9 mouse cellular contexts compared by ENCODE assay signal in the genomic region with DNA sequence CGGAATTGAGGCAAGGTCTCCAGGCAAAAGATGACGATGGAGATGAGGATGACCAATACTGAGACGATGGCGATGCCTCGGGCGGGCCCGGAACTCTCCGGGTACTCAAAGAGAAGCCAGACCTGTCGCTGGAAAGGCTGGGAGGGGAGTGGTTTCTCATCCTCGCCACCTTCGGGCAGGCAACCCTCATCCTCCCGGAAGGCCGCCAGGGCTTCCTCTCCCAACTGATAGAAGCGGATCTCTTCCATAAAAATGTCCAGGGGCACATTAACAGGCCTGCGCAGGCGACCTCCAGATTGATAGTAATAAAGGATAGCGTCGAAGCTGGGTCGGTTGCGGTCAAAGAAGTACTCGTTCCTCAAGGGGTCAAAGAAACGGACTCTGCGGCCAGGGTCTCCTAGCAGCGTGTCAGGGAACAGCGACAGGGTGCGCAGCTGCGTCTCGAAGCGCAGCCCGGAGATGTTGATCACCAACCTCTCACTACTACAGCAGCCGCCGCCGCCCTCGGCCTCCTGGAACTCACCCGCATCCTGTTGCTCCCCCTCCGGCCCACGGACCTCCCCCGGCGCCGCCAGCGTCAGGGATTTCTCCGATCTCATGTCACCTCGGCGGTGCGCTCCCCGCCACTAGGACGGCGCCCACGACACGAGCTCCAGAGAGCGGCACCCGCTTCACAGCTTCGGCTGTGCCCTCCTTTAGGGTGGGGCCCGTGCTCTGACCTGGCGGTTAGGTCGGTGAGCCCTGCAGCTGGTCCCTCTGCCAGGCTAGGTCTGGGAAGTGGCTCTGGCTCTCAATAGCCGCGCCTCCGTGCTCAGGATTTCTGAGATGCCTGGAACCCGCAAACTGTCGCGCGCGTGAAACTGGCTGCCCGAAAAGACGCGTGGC. TPM values are rescaled to one million over a fixed set of nuclear protein-coding genes. Genes with fewer than 3 reads are reported as not detected.
DNase-seq lines count a peak whose midpoint lies in the region; ATAC-seq and TF ChIP-seq lines count a peak whose summit lies in the region.
"Had no signal": no experiment of that assay in that cellular context is flagged by ENCODE, and none has a peak within 500 bp of the region (broad histone marks: within the 10 kb centered on the region; RNA-seq: fewer than 3 reads in every experiment).

No protein-coding gene starts in this region.

- H3K4me2 ChIP-seq in intestine, embryonic 14.5 days (ENCODE audit: low read length), result peak overlapping the region; percentile 98
- peak overlapping the region; percentile 69 for H3K4me2 ChIP-seq in liver, embryonic 11.5 days

- no peaks in the 10 kb centered on the region for H3K4me1 ChIP-seq in G1E (ENCODE audit: insufficient read depth, low read depth, low read length)
- 0 out of 2 replicates have a peak, but pooled peaks cover 4% of the 10 kb centered on the region for H3K4me1 ChIP-seq in intestine, embryonic 14.5 days (replicated peaks; ENCODE audit: control insufficient read depth, insufficient read depth, low read length)
- no peaks in the 10 kb centered on the region for H3K4me1 ChIP-seq in liver, embryonic 11.5 days (replicated peaks; ENCODE audit: control insufficient read depth, insufficient read depth, low read length)

- intact Hi-C loops in gastrocnemius, postnatal 14 days (cut with DNase I; ENCODE audit: low total_unique reads), result no loop called here
- intact Hi-C loops in gastrocnemius, postnatal 36 days (cut with DNase I), result no loop called here

- H3K27ac ChIP-seq in intestine, embryonic 14.5 days (ENCODE audit: low read depth), result no peak overlapping the region
- no peak overlapping the region for H3K27ac ChIP-seq in liver, embryonic 11.5 days (ENCODE audit: low read depth, low read length)

- peak; percentile 41 for DNase-seq in gastrocnemius, postnatal 14 days
- no peak for DNase-seq in gastrocnemius, postnatal 36 days
- DNase-seq in G1E (ENCODE audit: low spot score), result no peak
- DNase-seq in intestine, embryonic 14.5 days (ENCODE audit: low spot score), result peak; percentile 69
- DNase-seq in liver, embryonic 11.5 days (ENCODE audit: low spot score), result peak; percentile 40
- DNase-seq in right cerebral cortex, postnatal 10 days (ENCODE audit: low spot score in 2 of 2), result peak; percentile 68 to 73
- DNase-seq in urinary bladder, postnatal 36 days (ENCODE audit: low spot score in 2 of 2), result no peak

- no peak for ATAC-seq in G1E (ENCODE audit: extremely low read depth, insufficient number of reproducible peaks, low FRiP score, poor library complexity, severe bottlenecking)
- ATAC-seq in erythroid progenitor cell, adult 5-6 weeks (replicated peaks; ENCODE audit: low FRiP score, poor library complexity, severe bottlenecking), result 0 out of 2 replicates have a peak, but pooled peaks have one; percentile 19
- peak; percentile 29 for ATAC-seq in intestine, embryonic 14.5 days (replicated peaks; ENCODE audit: low FRiP score, low TSS enrichment, low read depth)
- ATAC-seq in liver, embryonic 11.5 days (replicated peaks; ENCODE audit: low FRiP score), result no peak

- H3K27me3 ChIP-seq in G1E (ENCODE audit: insufficient read depth, low read length), result no peaks in the 10 kb centered on the region
- peaks cover 25% of the 10 kb centered on the region for H3K27me3 ChIP-seq in intestine, embryonic 14.5 days (replicated peaks; ENCODE audit: control insufficient read depth, insufficient read depth, low read length)
- H3K27me3 ChIP-seq in liver, embryonic 11.5 days (replicated peaks; ENCODE audit: control insufficient read depth, insufficient read depth, low read length), result peaks cover 43% of the 10 kb centered on the region

- TF ChIP-seq CTCF in G1E (IDR thresholded peaks at IDR 0.05; ENCODE audit: low read depth, low read length), result no peak

- H3K4me3 ChIP-seq in G1E (ENCODE audit: low read depth, low read length), result peak overlapping the region; percentile 7; the same call in 1 of the 2 replicates
- peak overlapping the region; percentile 54 for H3K4me3 ChIP-seq in intestine, embryonic 14.5 days (ENCODE audit: low read depth, low read length)
- peak overlapping the region; percentile 45 for H3K4me3 ChIP-seq in liver, embryonic 11.5 days (ENCODE audit: low read depth, low read length)

- H3K36me3 ChIP-seq in G1E (replicated peaks), result no peaks in the 10 kb centered on the region
- no peaks in the 10 kb centered on the region for H3K36me3 ChIP-seq in intestine, embryonic 14.5 days (ENCODE audit: control insufficient read depth, insufficient read depth, low read length)
- no peaks in the 10 kb centered on the region for H3K36me3 ChIP-seq in liver, embryonic 11.5 days (ENCODE audit: control insufficient read depth, insufficient read depth, low read length)

- H3K9ac ChIP-seq in intestine, embryonic 14.5 days (ENCODE audit: low read length), result peak overlapping the region; percentile 37
- H3K9ac ChIP-seq in liver, embryonic 11.5 days (ENCODE audit: low read depth, low read length), result no peak overlapping the region

- peaks cover 74% of the 10 kb centered on the region for H3K9me3 ChIP-seq in G1E (replicated peaks)
- H3K9me3 ChIP-seq in intestine, embryonic 14.5 days (ENCODE audit: control insufficient read depth, low read length), result no peaks in the 10 kb centered on the region
- no peaks in the 10 kb centered on the region for H3K9me3 ChIP-seq in liver, embryonic 11.5 days (ENCODE audit: control insufficient read depth, low read length)

- under 1% methylated on average over 67 of the region's 67 CpGs for WGBS in intestine, embryonic 14.5 days
- WGBS in liver, embryonic 11.5 days, result 3% methylated on average over 67 of the region's 67 CpGs

RNA-seq across cellular contexts. Expression of a gene that starts 0.9 kb away (rescaled TPM):
- total RNA-seq in gastrocnemius, postnatal 14 days (2021), result 1 to 10 TPM; 1.3 to 2.4 TPM
- total RNA-seq in gastrocnemius, postnatal 36 days (2021), result under 1 TPM; 0.22 to 0.41 TPM
- total RNA-seq in G1E (2014; fragmentation: Nextera tagmentation) (not detected in 2 replicates), G1E (2017) (0.06 and 0.16 TPM in 2 replicates)
- not detected in 2 replicates for polyA plus RNA-seq in G1E (2012)
- total RNA-seq in erythroid progenitor cell, adult 5-6 weeks (2015; ENCODE audit: low replicate concordance), result not detected in 2 replicates
- total RNA-seq in erythroid progenitor cell, adult 5-6 weeks (2017; ENCODE audit: low replicate concordance), result not detected in 2 replicates
- polyA plus RNA-seq in intestine, embryonic 14.5 days (2014; fragmentation: Nextera tagmentation; extraction: Ambion mirVana), result 2.6 and 2.7 TPM in 2 replicates
- polyA plus RNA-seq in liver, embryonic 11.5 days (2014; fragmentation: Nextera tagmentation; extraction: Ambion mirVana), result 1.2 and 1.4 TPM in 2 replicates
- total RNA-seq: MEL had no signal

Comparison
In these comparisons a context has a peak if more than half of its experiments do, and no peak if none do; other contexts are left out.
1. DNase-seq: peak in gastrocnemius, postnatal 14 days (single experiment), intestine, embryonic 14.5 days (single experiment), liver, embryonic 11.5 days (single experiment) and right cerebral cortex, postnatal 10 days (2 of 2); none in gastrocnemius, postnatal 36 days (0 of 2), G1E (single experiment) and urinary bladder, postnatal 36 days (0 of 2).
2. ATAC-seq: peak in erythroid progenitor cell, adult 5-6 weeks (single experiment) and intestine, embryonic 14.5 days (single experiment); none in G1E (single experiment) and liver, embryonic 11.5 days (single experiment).
3. Peak in every context shown above with its lines, with median percentiles within 50 percentile points of each other: H3K4me3 ChIP-seq.